ENCODE assay signal across 8 mouse cellular contexts in genomic region chr2:84737451-84737925, GRCm38 (mm10). TPM values are rescaled to one million over a fixed set of nuclear protein-coding genes. Genes with fewer than 3 reads are reported as not detected.
DNase-seq lines count a peak whose midpoint lies in the region; ATAC-seq and TF ChIP-seq lines count a peak whose summit lies in the region.

No protein-coding gene starts in this region.

- no peaks in the 10 kb centered on the region for H3K27me3 ChIP-seq in ES-Bruce4 (ENCODE audit: control insufficient read depth, insufficient read depth, low read length, poor library complexity, severe bottlenecking)
- H3K27me3 ChIP-seq in liver, embryonic 13.5 days: peaks cover 17% of the 10 kb centered on the region
- H3K27me3 ChIP-seq in stomach, embryonic 15.5 days (replicated peaks): 0 out of 2 replicates have a peak, but pooled peaks cover 3% of the 10 kb centered on the region
- no peaks in the 10 kb centered on the region for H3K27me3 ChIP-seq in cerebellum, adult 2 months (ENCODE audit: control insufficient read depth, insufficient read depth, low read length)

- DNase-seq in cerebellum, adult 9-10 months: peak; percentile 48
- DNase-seq in cerebellum, adult 11 months: no peak
- DNase-seq in forelimb bud, embryonic 11.5 days (ENCODE audit: low read depth, low spot score): peak; percentile 52
- peak; percentile 36 for DNase-seq in liver, embryonic 13.5 days
- DNase-seq in cerebellum, adult 2 months: no peak

- no peak for TF ChIP-seq EP300 in ES-Bruce4 (IDR thresholded peaks at IDR 0.05; ENCODE audit: insufficient read depth, low read depth, low read length)

- no peak for ATAC-seq in liver, embryonic 13.5 days (ENCODE audit: low read depth)
- peak; percentile 15; the same call in 1 of the 2 replicates for ATAC-seq in stomach, embryonic 15.5 days (ENCODE audit: insufficient read depth, low FRiP score, low read depth)
- no peak for ATAC-seq in monocyte, adult 5-6 weeks (replicated peaks; ENCODE audit: insufficient number of reproducible peaks, low FRiP score, low TSS enrichment, poor library complexity, severe bottlenecking)

- peak overlapping the region; percentile 8; the same call in 1 of the 2 replicates for H3K9ac ChIP-seq in ES-Bruce4 (ENCODE audit: low read depth, poor library complexity, severe bottlenecking)
- H3K9ac ChIP-seq in liver, embryonic 13.5 days: peak overlapping the region; percentile 90
- H3K9ac ChIP-seq in stomach, embryonic 15.5 days: no peak overlapping the region

- H3K27ac ChIP-seq in ES-Bruce4 (ENCODE audit: insufficient read depth, low read length): no peak overlapping the region
- H3K27ac ChIP-seq in liver, embryonic 13.5 days: peak overlapping the region; percentile 100
- peak overlapping the region; percentile 68 for H3K27ac ChIP-seq in stomach, embryonic 15.5 days
- no peak overlapping the region for H3K27ac ChIP-seq in cerebellum, adult 2 months (ENCODE audit: insufficient read depth, low read length)

- no peaks in the 10 kb centered on the region for H3K4me1 ChIP-seq in ES-Bruce4 (ENCODE audit: control insufficient read depth, insufficient read depth, low read length)
- peaks cover 98% of the 10 kb centered on the region for H3K4me1 ChIP-seq in liver, embryonic 13.5 days (replicated peaks)
- peaks cover 83% of the 10 kb centered on the region for H3K4me1 ChIP-seq in stomach, embryonic 15.5 days
- H3K4me1 ChIP-seq in cerebellum, adult 2 months (ENCODE audit: control insufficient read depth, insufficient read depth, low read length): peaks cover 20% of the 10 kb centered on the region; the same call in 1 of the 2 replicates

- no peak overlapping the region for H3K4me3 ChIP-seq in ES-Bruce4 (ENCODE audit: low read depth, low read length)
- H3K4me3 ChIP-seq in liver, embryonic 13.5 days (replicated peaks): peak overlapping the region; percentile 76
- H3K4me3 ChIP-seq in stomach, embryonic 15.5 days (replicated peaks): 0 out of 2 replicates have a peak overlapping the region, but pooled peaks have one; percentile 12
- no peak overlapping the region for H3K4me3 ChIP-seq in cerebellum, adult 2 months (replicated peaks; ENCODE audit: insufficient read depth, low read depth, low read length)

- H3K4me2 ChIP-seq in liver, embryonic 13.5 days: peak overlapping the region; percentile 86
- H3K4me2 ChIP-seq in stomach, embryonic 15.5 days: peak overlapping the region; percentile 69

- H3K36me3 ChIP-seq in ES-Bruce4 (ENCODE audit: control insufficient read depth, insufficient read depth, low read length, poor library complexity, severe bottlenecking): peaks cover 4% of the 10 kb centered on the region
- peaks cover 56% of the 10 kb centered on the region for H3K36me3 ChIP-seq in liver, embryonic 13.5 days
- peaks cover 10% of the 10 kb centered on the region; the same call in 1 of the 2 replicates for H3K36me3 ChIP-seq in stomach, embryonic 15.5 days

- peak; percentile 26 for TF ChIP-seq CTCF in ES-Bruce4 (IDR thresholded peaks at IDR 0.05; ENCODE audit: low read depth, low read length)
- no peak for TF ChIP-seq CTCF in cerebellum, adult 2 months (IDR thresholded peaks at IDR 0.05; ENCODE audit: borderline replicate concordance, insufficient read depth, low read depth, low read length)

- H3K9me3 ChIP-seq in ES-Bruce4 (replicated peaks; ENCODE audit: control insufficient read depth, insufficient read depth, low read length, poor library complexity, severe bottlenecking): no peaks in the 10 kb centered on the region
- H3K9me3 ChIP-seq in liver, embryonic 13.5 days (replicated peaks): no peaks in the 10 kb centered on the region
- no peaks in the 10 kb centered on the region for H3K9me3 ChIP-seq in stomach, embryonic 15.5 days

- WGBS in liver, embryonic 13.5 days (ENCODE audit: insufficient replicate concordance): 22% methylated on average over 8 of the region's 8 CpGs
- WGBS in stomach, embryonic 15.5 days: 1% methylated on average over 8 of the region's 8 CpGs
- WGBS in cerebellum, adult 2 months: 30% methylated on average over 8 of the region's 8 CpGs

- TF ChIP-seq POLR2A in ES-Bruce4 (IDR thresholded peaks at IDR 0.05; ENCODE audit: insufficient read depth, low read length): no peak
- no peak for TF ChIP-seq POLR2A in cerebellum, adult 2 months (IDR thresholded peaks at IDR 0.05; ENCODE audit: borderline replicate concordance, insufficient read depth, low read length)

RNA-seq across cellular contexts. Expression of gene Ypel4, which starts 3.6 kb away (rescaled TPM):
- 0.56 and 0.73 TPM in 2 replicates for polyA plus RNA-seq in ES-Bruce4 (2011; ENCODE audit: insufficient read depth, insufficient read length, low read depth, missing spikeins)
- 57.8 and 64.2 TPM in 2 replicates for polyA plus RNA-seq in liver, embryonic 13.5 days (2015; fragmentation: Nextera tagmentation; extraction: Ambion mirVana)
- 7.5 and 11.0 TPM in 2 replicates for polyA plus RNA-seq in stomach, embryonic 15.5 days (2015; fragmentation: Nextera tagmentation; extraction: Ambion mirVana)
- not detected in 3 replicates for total RNA-seq in monocyte, adult 5-6 weeks (2017)
- polyA plus RNA-seq in cerebellum, adult 2 months (2012; rRNA removed): 164 and 171 TPM in 2 replicates

RNA-seq across cellular contexts. Expression of gene Gm19426, which starts 6.0 kb away (rescaled TPM):
- 9.9 and 10.3 TPM in 2 replicates for polyA plus RNA-seq in ES-Bruce4 (2011; ENCODE audit: insufficient read depth, insufficient read length, low read depth, missing spikeins)
- 1.5 and 2.2 TPM in 2 replicates for polyA plus RNA-seq in liver, embryonic 13.5 days (2015; fragmentation: Nextera tagmentation; extraction: Ambion mirVana)
- 6.7 and 7.2 TPM in 2 replicates for polyA plus RNA-seq in stomach, embryonic 15.5 days (2015; fragmentation: Nextera tagmentation; extraction: Ambion mirVana)
- total RNA-seq in monocyte, adult 5-6 weeks (2017): not detected in 3 replicates
- 3.0 and 3.4 TPM in 2 replicates for polyA plus RNA-seq in cerebellum, adult 2 months (2012; rRNA removed)

RNA-seq across cellular contexts. Expression of gene Clp1, which starts 10.3 kb away (rescaled TPM):
- polyA plus RNA-seq in ES-Bruce4 (2011; ENCODE audit: insufficient read depth, insufficient read length, low read depth, missing spikeins): 32.9 and 34.9 TPM in 2 replicates
- 60.3 and 69.1 TPM in 2 replicates for polyA plus RNA-seq in liver, embryonic 13.5 days (2015; fragmentation: Nextera tagmentation; extraction: Ambion mirVana)
- 23.7 and 26.9 TPM in 2 replicates for polyA plus RNA-seq in stomach, embryonic 15.5 days (2015; fragmentation: Nextera tagmentation; extraction: Ambion mirVana)
- 29.1 to 46.4 TPM (median 29.3 TPM) in 3 replicates for total RNA-seq in monocyte, adult 5-6 weeks (2017)
- polyA plus RNA-seq in cerebellum, adult 2 months (2012; rRNA removed): 12.0 and 12.7 TPM in 2 replicates

RNA-seq across cellular contexts. Expression of gene Zdhhc5, which starts 22.5 kb away (rescaled TPM):
- polyA plus RNA-seq in ES-Bruce4 (2011; ENCODE audit: insufficient read depth, insufficient read length, low read depth, missing spikeins): 39.6 and 42.4 TPM in 2 replicates
- polyA plus RNA-seq in liver, embryonic 13.5 days (2015; fragmentation: Nextera tagmentation; extraction: Ambion mirVana): 15.8 and 22.4 TPM in 2 replicates
- 27.8 and 28.5 TPM in 2 replicates for polyA plus RNA-seq in stomach, embryonic 15.5 days (2015; fragmentation: Nextera tagmentation; extraction: Ambion mirVana)
- 22.4 to 46.2 TPM (median 25.7 TPM) in 3 replicates for total RNA-seq in monocyte, adult 5-6 weeks (2017)
- 37.4 and 38.4 TPM in 2 replicates for polyA plus RNA-seq in cerebellum, adult 2 months (2012; rRNA removed)

RNA-seq across cellular contexts. Expression of gene Serping1, which starts 37.8 kb away (rescaled TPM):
- 17.2 and 19.2 TPM in 2 replicates for polyA plus RNA-seq in ES-Bruce4 (2011; ENCODE audit: insufficient read depth, insufficient read length, low read depth, missing spikeins)
- polyA plus RNA-seq in liver, embryonic 13.5 days (2015; fragmentation: Nextera tagmentation; extraction: Ambion mirVana): 34.0 and 39.6 TPM in 2 replicates
- polyA plus RNA-seq in stomach, embryonic 15.5 days (2015; fragmentation: Nextera tagmentation; extraction: Ambion mirVana): 76.0 and 79.6 TPM in 2 replicates
- not detected in 3 replicates for total RNA-seq in monocyte, adult 5-6 weeks (2017)
- 19.6 and 22.6 TPM in 2 replicates for polyA plus RNA-seq in cerebellum, adult 2 months (2012; rRNA removed)

Comparison
In these comparisons a context has a peak if more than half of its experiments do, and no peak if none do; other contexts are left out.
1. DNase-seq: peak in cerebellum, adult 9-10 months (single experiment), forelimb bud, embryonic 11.5 days (single experiment) and liver, embryonic 13.5 days (single experiment); none in cerebellum, adult 11 months (single experiment) and cerebellum, adult 2 months (0 of 2).
2. H3K27ac ChIP-seq: peak in liver, embryonic 13.5 days (single experiment) and stomach, embryonic 15.5 days (single experiment); none in ES-Bruce4 (single experiment) and cerebellum, adult 2 months (single experiment).
3. H3K4me3 ChIP-seq: peak in liver, embryonic 13.5 days (single experiment) and stomach, embryonic 15.5 days (single experiment); none in ES-Bruce4 (single experiment) and cerebellum, adult 2 months (single experiment).